Mouse (Mus musculus): Measurements from ENCODE around the gene Rhoa. TPM values are rescaled to one million over a fixed set of nuclear protein-coding genes. Genes with fewer than 3 reads are reported as not detected.
"Not testable (repeated sequence)": the region's sequence is repeated elsewhere in the genome, so short reads cannot be mapped to it uniquely, and the experiment has no call there.

Rhoa gene
- polyA plus RNA-seq, 1 experiment from 2014 or later: 276 TPM

- Histone ChIP-seq H3K27me3 (replicated peaks; ENCODE audit: control insufficient read depth, insufficient read depth, low read length) (no peaks in the 10 kb centered on the region), H3K9ac (ENCODE audit: low read length) (no peak overlapping the region), H3K36me3 (ENCODE audit: control insufficient read depth, insufficient read depth, low read length) (peaks cover 13% of the 10 kb centered on the region; the same call in 1 of the 2 replicates), H3K4me2 (ENCODE audit: low read length) (no peak overlapping the region), H3K4me3 (ENCODE audit: low read depth, low read length) (no peak overlapping the region), H3K27ac (ENCODE audit: low read depth, low read length) (no peak overlapping the region), H3K4me1 (ENCODE audit: control insufficient read depth, insufficient read depth, low read length) (no peaks in the 10 kb centered on the region), H3K9me3 (replicated peaks; ENCODE audit: control insufficient read depth, low read length) (no peaks in the 10 kb centered on the region)
- ATAC-seq (no peak), DNase-seq (ENCODE audit: low spot score) (no peak)
- WGBS: 77% methylated on average over 2 of the region's 2 CpGs
Observed at GRCm38 (mm10) chr9:108318462-108318861, 12.5 kb downstream of the Rhoa start.

GRCm38 (mm10) chr9:108322054-108322453, 16.1 kb downstream of the Rhoa start:
- ATAC-seq; H3K4me3 ChIP-seq (ENCODE audit: low read depth, low read length); DNase-seq (ENCODE audit: low spot score); H3K4me1 ChIP-seq (ENCODE audit: control insufficient read depth, insufficient read depth, low read length); H3K9me3 ChIP-seq (replicated peaks; ENCODE audit: control insufficient read depth, low read length); H3K27ac ChIP-seq (ENCODE audit: low read depth, low read length); H3K4me2 ChIP-seq (ENCODE audit: low read length); H3K27me3 ChIP-seq (replicated peaks; ENCODE audit: control insufficient read depth, insufficient read depth, low read length); H3K9ac ChIP-seq (ENCODE audit: low read length): not testable (repeated sequence)
- WGBS: 95% methylated on average over 7 of the region's 7 CpGs
- 0 out of 2 replicates have a peak, but pooled peaks cover 13% of the 10 kb centered on the region for H3K36me3 ChIP-seq (ENCODE audit: control insufficient read depth, insufficient read depth, low read length)

DNA sequence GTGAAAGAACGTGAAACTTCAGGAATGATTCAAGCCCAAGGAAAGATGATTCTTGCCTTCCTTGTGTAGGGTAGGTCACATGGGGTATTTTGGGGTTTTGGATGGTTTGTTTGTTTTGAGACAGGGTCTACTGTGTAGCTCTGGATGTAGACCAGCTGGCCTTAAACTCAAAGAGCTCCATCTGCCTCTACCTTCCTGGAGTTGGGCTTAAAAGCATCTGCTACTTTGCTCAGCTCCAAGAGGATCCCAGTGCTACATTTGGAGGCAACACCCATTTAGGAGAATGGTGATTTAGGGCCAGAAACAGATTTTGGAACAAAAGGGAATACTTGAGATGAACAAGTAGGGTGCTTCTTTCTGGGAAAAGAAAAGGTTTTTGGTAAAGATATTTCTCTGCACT, 18.9 kb downstream of the Rhoa start:
- Histone ChIP-seq H3K36me3 (ENCODE audit: control insufficient read depth, insufficient read depth, low read length) (peaks cover 28% of the 10 kb centered on the region), H3K9ac (ENCODE audit: low read length) (no peak overlapping the region), H3K27ac (ENCODE audit: low read depth, low read length) (no peak overlapping the region), H3K4me1 (ENCODE audit: control insufficient read depth, insufficient read depth, low read length) (no peaks in the 10 kb centered on the region), H3K4me2 (ENCODE audit: low read length) (no peak overlapping the region), H3K9me3 (replicated peaks; ENCODE audit: control insufficient read depth, low read length) (no peaks in the 10 kb centered on the region), H3K4me3 (ENCODE audit: low read depth, low read length) (no peak overlapping the region), H3K27me3 (replicated peaks; ENCODE audit: control insufficient read depth, insufficient read depth, low read length) (no peaks in the 10 kb centered on the region)
- ATAC-seq: no peak
- no peak for DNase-seq (ENCODE audit: low spot score)
- WGBS: 93% methylated on average over 1 of the region's 1 CpGs

DNA sequence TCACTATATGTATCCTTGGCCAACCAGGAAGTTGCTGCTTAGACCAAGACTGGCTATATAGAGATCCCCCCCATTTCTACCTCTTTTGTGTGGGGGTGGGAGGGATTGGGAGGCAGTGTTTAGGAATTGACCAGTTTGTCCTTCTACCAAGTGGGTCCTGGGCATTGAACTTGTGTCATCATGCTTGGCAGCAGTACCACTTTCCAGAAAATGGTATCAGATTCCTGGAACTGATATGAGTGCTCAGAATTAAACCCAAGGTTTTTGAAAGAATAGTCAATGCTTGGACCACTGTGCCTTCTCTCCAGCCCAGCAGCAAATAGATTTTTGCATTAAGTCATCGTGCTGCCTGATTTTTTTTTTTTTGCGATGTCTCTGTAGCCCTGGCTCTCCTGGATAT, 19.9 kb downstream of the Rhoa start:
- Histone ChIP-seq H3K4me3 (ENCODE audit: low read depth, low read length) (no peak overlapping the region), H3K27ac (ENCODE audit: low read depth, low read length) (no peak overlapping the region), H3K9ac (ENCODE audit: low read length) (no peak overlapping the region), H3K36me3 (ENCODE audit: control insufficient read depth, insufficient read depth, low read length) (peaks cover 31% of the 10 kb centered on the region), H3K4me2 (ENCODE audit: low read length) (no peak overlapping the region), H3K9me3 (replicated peaks; ENCODE audit: control insufficient read depth, low read length) (no peaks in the 10 kb centered on the region), H3K27me3 (replicated peaks; ENCODE audit: control insufficient read depth, insufficient read depth, low read length) (no peaks in the 10 kb centered on the region), H3K4me1 (ENCODE audit: control insufficient read depth, insufficient read depth, low read length) (no peaks in the 10 kb centered on the region)
- DNase-seq (ENCODE audit: low spot score) (no peak), ATAC-seq (no peak)
- 98% methylated on average over 2 of the region's 2 CpGs for WGBS

- no peak for ATAC-seq
- 63% methylated on average over 10 of the region's 10 CpGs for WGBS
- Histone ChIP-seq H3K4me2 (ENCODE audit: low read length) (no peak overlapping the region), H3K9me3 (replicated peaks; ENCODE audit: control insufficient read depth, low read length) (no peaks in the 10 kb centered on the region), H3K27me3 (replicated peaks; ENCODE audit: control insufficient read depth, insufficient read depth, low read length) (no peaks in the 10 kb centered on the region), H3K4me1 (ENCODE audit: control insufficient read depth, insufficient read depth, low read length) (peaks cover 6% of the 10 kb centered on the region; the same call in 1 of the 2 replicates), H3K36me3 (ENCODE audit: control insufficient read depth, insufficient read depth, low read length) (peaks cover 32% of the 10 kb centered on the region), H3K9ac (ENCODE audit: low read length) (0 out of 2 replicates have a peak overlapping the region, but pooled peaks have one; percentile 91), H3K27ac (ENCODE audit: low read depth, low read length) (peak overlapping the region; percentile 84; the same call in 1 of the 2 replicates), H3K4me3 (ENCODE audit: low read depth, low read length) (no peak overlapping the region)
- DNase-seq (ENCODE audit: low spot score): no peak
Observed at GRCm38 (mm10) chr9:108337848-108338550, 32.1 kb downstream of the Rhoa start.

- ATAC-seq (peak; percentile 21), DNase-seq (ENCODE audit: low spot score) (no peak)
- Histone ChIP-seq H3K4me1 (ENCODE audit: control insufficient read depth, insufficient read depth, low read length) (peaks cover 6% of the 10 kb centered on the region; the same call in 1 of the 2 replicates), H3K27me3 (replicated peaks; ENCODE audit: control insufficient read depth, insufficient read depth, low read length) (no peaks in the 10 kb centered on the region), H3K4me3 (ENCODE audit: low read depth, low read length) (peak overlapping the region; percentile 65), H3K4me2 (ENCODE audit: low read length) (peak overlapping the region; percentile 78), H3K9me3 (replicated peaks; ENCODE audit: control insufficient read depth, low read length) (no peaks in the 10 kb centered on the region), H3K9ac (ENCODE audit: low read length) (peak overlapping the region; percentile 91), H3K27ac (ENCODE audit: low read depth, low read length) (peak overlapping the region; percentile 84), H3K36me3 (ENCODE audit: control insufficient read depth, insufficient read depth, low read length) (peaks cover 28% of the 10 kb centered on the region)
- 29% methylated on average over 6 of the region's 6 CpGs for WGBS
Observed at GRCm38 (mm10) chr9:108338551-108338885, 32.6 kb downstream of the Rhoa start.

GRCm38 (mm10) chr9:108338886-108339781, 33.2 kb downstream of the Rhoa start, which contains the start of gene Gpx1:
Gene Gpx1, plus strand, starts transcription at chr9:108338903.
- peak within 1 kb of the TSS; percentile 65 for H3K4me3 ChIP-seq (ENCODE audit: low read depth, low read length)
- peak within 1 kb of the TSS; percentile 91 for H3K9ac ChIP-seq (ENCODE audit: low read length)
- peaks cover 6% of the 10 kb centered on the region; the same call in 1 of the 2 replicates for H3K4me1 ChIP-seq (ENCODE audit: control insufficient read depth, insufficient read depth, low read length)
- H3K27me3 ChIP-seq (replicated peaks; ENCODE audit: control insufficient read depth, insufficient read depth, low read length): no peaks in the 10 kb centered on the region
- DNase-seq (ENCODE audit: low spot score) (peak; percentile 97), ATAC-seq (peak; percentile 98)
- H3K36me3 ChIP-seq (ENCODE audit: control insufficient read depth, insufficient read depth, low read length): peaks cover 22% of the 10 kb centered on the region
- under 1% methylated on average over 49 of the region's 49 CpGs for WGBS
- peak within 1 kb of the TSS; percentile 84 for H3K27ac ChIP-seq (ENCODE audit: low read depth, low read length)
- H3K9me3 ChIP-seq (replicated peaks; ENCODE audit: control insufficient read depth, low read length): no peaks in the 10 kb centered on the region
- peak within 1 kb of the TSS; percentile 78 for H3K4me2 ChIP-seq (ENCODE audit: low read length)

GRCm38 (mm10) chr9:108339886-108340257, 33.9 kb downstream of the Rhoa start:
- ATAC-seq (no peak), DNase-seq (ENCODE audit: low spot score) (no peak)
- Histone ChIP-seq H3K4me1 (ENCODE audit: control insufficient read depth, insufficient read depth, low read length) (peaks cover 6% of the 10 kb centered on the region; the same call in 1 of the 2 replicates), H3K27me3 (replicated peaks; ENCODE audit: control insufficient read depth, insufficient read depth, low read length) (no peaks in the 10 kb centered on the region), H3K9ac (ENCODE audit: low read length) (peak overlapping the region; percentile 91), H3K36me3 (ENCODE audit: control insufficient read depth, insufficient read depth, low read length) (peaks cover 14% of the 10 kb centered on the region), H3K4me3 (ENCODE audit: low read depth, low read length) (peak overlapping the region; percentile 65), H3K4me2 (ENCODE audit: low read length) (peak overlapping the region; percentile 78), H3K27ac (ENCODE audit: low read depth, low read length) (peak overlapping the region; percentile 84; the same call in 1 of the 2 replicates), H3K9me3 (replicated peaks; ENCODE audit: control insufficient read depth, low read length) (no peaks in the 10 kb centered on the region)
- 20% methylated on average over 20 of the region's 20 CpGs for WGBS
